Mouse (Mus musculus): ENCODE data around the gene Ezh2.

GRCm38 (mm10) chr6:47635207-47635994 is 40.3 kb upstream of the Ezh2 start:
- no peak for TF ChIP-seq POLR2A (IDR thresholded peaks at IDR 0.05; ENCODE audit: insufficient read depth, low read depth, low read length)
- TF ChIP-seq CTCF (IDR thresholded peaks at IDR 0.05; ENCODE audit: insufficient read depth, low read depth, low read length), result no peak
